Mouse (Mus musculus) midbrain, embryonic 15.5 days (tissue): ENCODE results near the gene Spaar. TPM values are rescaled to one million over a fixed set of nuclear protein-coding genes. Genes with fewer than 3 reads are reported as not detected.
"Not testable (repeated sequence)": the region's sequence is repeated elsewhere in the genome, so short reads cannot be mapped to it uniquely, and the experiment has no call there.

Source experiments
- ATAC-seq: fragments of 200-750 bp; cut with Nextera tagmentation; replicated peaks from 2 replicates; pipeline ENCODE4 v1.8.0; 2017; ENCODE audit warnings: moderate TSS enrichment
- H3K27ac ChIP-seq: fragments of 300-500 bp; sonication (generic); 2 replicates; pipeline ENCODE4 v1.5.1; 2015; ENCODE audit warnings: mild to moderate bottlenecking, inconsistent platforms
- H3K27me3 ChIP-seq: fragments of 300-500 bp; sonication (generic); replicated peaks from 2 replicates; pipeline ENCODE4 v1.6.1; 2015; ENCODE audit warnings: inconsistent platforms
- H3K36me3 ChIP-seq: fragments of 300-500 bp; sonication (generic); replicated peaks from 2 replicates; pipeline ENCODE4 v1.6.1; 2015; ENCODE audit warnings: inconsistent platforms
- H3K4me1 ChIP-seq: fragments of 300-500 bp; sonication (generic); 2 replicates; pipeline ENCODE4 v1.6.1; 2015; ENCODE audit warnings: inconsistent platforms
- H3K4me2 ChIP-seq: fragments of 300-500 bp; sonication (generic); 2 replicates; pipeline ENCODE4 v1.6.1; 2015; ENCODE audit warnings: inconsistent platforms, mild to moderate bottlenecking, moderate library complexity
- H3K4me3 ChIP-seq: fragments of 300-500 bp; sonication (generic); 2 replicates; pipeline ENCODE4 v1.5.1; 2015; ENCODE audit warnings: mild to moderate bottlenecking, inconsistent platforms
- H3K9ac ChIP-seq: fragments of 300-500 bp; sonication (generic); 2 replicates; pipeline ENCODE4 v1.6.1; 2015; ENCODE audit warnings: mild to moderate bottlenecking, inconsistent platforms
- H3K9me3 ChIP-seq: fragments of 300-500 bp; sonication (generic); 2 replicates; pipeline ENCODE4 v1.6.1; 2016; ENCODE audit warnings: inconsistent platforms
- WGBS: fragments of 180-500 bp; shearing (Covaris S2); methylation state at CpG from one replicate; pipeline ENCODE4 v1.1.7; 2015; ENCODE audit warnings: mixed read lengths; 5-methylcytosine and 5-hydroxymethylcytosine counted together
- polyA plus RNA-seq: library from polyadenylated mRNA; unstranded; fragments of >200 nt; fragmentation: Nextera tagmentation; extraction: Ambion mirVana; gene quantifications from 2 replicates; pipeline ENCODE4 v1.2.1, GENCODE M21; 2015

The Spaar gene
- polyA plus RNA-seq, 1 experiment from 2014 or later: not detected

DNA sequence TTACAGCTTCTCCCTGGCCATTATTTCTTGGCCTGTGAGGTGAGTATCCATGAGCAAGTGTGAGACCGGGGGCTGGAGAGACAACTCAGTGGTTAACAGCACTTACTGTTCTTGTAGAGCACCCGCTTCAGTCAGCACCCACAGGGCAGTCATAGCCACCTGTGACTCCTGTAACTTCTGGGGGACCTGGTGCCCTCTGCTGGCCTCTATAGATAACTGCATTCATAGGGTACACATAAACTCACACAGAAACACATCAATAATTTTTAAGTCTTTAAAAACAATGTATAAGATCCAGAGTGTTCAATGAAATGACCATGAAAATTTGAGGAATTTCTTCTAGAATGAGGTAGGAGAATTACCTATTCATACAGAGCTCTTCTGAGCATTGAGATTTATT, 39.5 kb downstream of the Spaar start:
- WGBS: 96% methylated on average over 2 of the region's 2 CpGs
- no peaks in the 10 kb centered on the region for H3K27me3 ChIP-seq
- H3K9ac ChIP-seq: no peak overlapping the region
- no peaks in the 10 kb centered on the region for H3K36me3 ChIP-seq
- no peak overlapping the region for H3K4me2 ChIP-seq
- no peak for ATAC-seq
- H3K4me1 ChIP-seq: no peaks in the 10 kb centered on the region
- H3K4me3 ChIP-seq: no peak overlapping the region
- no peaks in the 10 kb centered on the region for H3K9me3 ChIP-seq
- no peak overlapping the region for H3K27ac ChIP-seq

DNA sequence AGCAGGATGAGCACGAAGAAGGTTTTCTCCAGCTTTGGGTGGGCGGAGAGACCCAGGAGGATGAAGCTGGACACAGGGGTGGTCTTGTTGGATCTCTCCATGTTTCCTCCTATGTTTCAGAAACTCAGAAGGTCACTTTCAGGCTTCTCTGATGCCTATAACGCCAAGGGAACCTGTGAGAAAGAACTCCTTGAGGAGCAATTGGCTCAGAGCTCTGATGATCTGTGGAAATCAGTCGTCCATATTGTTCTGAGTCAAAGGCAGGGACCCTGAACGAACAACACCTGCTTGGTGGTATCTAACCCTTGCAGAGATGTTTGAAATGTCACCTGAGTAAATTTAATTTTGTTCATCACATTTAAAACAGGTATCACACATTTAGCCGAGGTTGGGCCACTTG, 41.1 kb downstream of the Spaar start, which contains the start of gene Olfr159:
Gene Olfr159 (minus strand): TSS at position 101 of the 400 bp plus-strand sequence.
- Histone ChIP-seq H3K27ac (no peak within 1 kb of the TSS), H3K9me3 (no peaks in the 10 kb centered on the region), H3K4me1 (no peaks in the 10 kb centered on the region), H3K4me3 (no peak within 1 kb of the TSS), H3K36me3 (no peaks in the 10 kb centered on the region), H3K27me3 (no peaks in the 10 kb centered on the region), H3K9ac (no peak within 1 kb of the TSS), H3K4me2 (no peak within 1 kb of the TSS)
- no peak for ATAC-seq
- 84% methylated on average over 6 of the region's 6 CpGs for WGBS

DNA sequence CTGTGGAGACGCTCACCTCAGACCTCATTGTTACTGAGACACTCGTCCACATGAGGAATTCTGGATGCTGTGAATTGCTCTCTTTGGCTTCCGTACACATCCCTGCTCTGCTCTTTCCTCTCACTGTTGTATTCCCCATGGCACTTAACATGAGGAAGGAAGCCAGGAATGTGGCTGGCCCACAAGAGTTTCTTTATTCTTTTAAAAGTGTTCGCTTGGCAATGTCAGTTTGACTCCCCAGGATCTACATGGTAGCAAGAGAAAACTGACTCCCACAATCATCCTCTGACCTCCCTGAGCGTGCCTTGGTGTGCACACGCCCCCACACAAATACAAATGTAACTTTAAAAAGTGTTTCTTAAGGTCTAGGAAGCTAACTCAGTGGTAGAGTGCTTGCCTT, 41.8 kb downstream of the Spaar start:
- no peaks in the 10 kb centered on the region for H3K36me3 ChIP-seq
- no peaks in the 10 kb centered on the region for H3K27me3 ChIP-seq
- ATAC-seq: no peak
- H3K27ac ChIP-seq: no peak overlapping the region
- no peaks in the 10 kb centered on the region for H3K4me1 ChIP-seq
- no peak overlapping the region for H3K9ac ChIP-seq
- no peaks in the 10 kb centered on the region for H3K9me3 ChIP-seq
- no peak overlapping the region for H3K4me2 ChIP-seq
- 63% methylated on average over 6 of the region's 6 CpGs for WGBS
- no peak overlapping the region for H3K4me3 ChIP-seq

DNA sequence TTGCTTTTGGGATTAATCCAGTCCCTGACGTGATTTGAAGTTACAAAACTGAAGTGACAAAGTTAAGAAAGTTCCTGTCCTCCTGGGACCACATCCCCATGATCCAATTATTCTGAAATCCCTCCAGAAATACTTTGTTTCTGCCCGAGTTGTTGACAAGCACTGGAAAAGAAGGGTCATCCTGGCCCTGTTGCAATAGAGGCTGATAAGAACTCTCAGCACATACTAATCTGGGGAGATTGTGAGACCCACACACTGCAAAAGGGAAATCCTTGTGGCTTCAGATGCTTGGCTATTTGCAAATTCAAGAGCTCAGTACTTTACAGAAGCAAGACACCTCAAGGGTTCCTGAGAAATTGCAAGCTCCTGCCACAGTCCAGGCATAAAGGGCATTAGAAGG, 42.5 kb downstream of the Spaar start:
- Histone ChIP-seq H3K36me3 (no peaks in the 10 kb centered on the region), H3K27ac (no peak overlapping the region), H3K9me3 (no peaks in the 10 kb centered on the region), H3K9ac (no peak overlapping the region), H3K4me3 (no peak overlapping the region), H3K4me1 (no peaks in the 10 kb centered on the region), H3K27me3 (no peaks in the 10 kb centered on the region), H3K4me2 (no peak overlapping the region)
- WGBS: 32% methylated on average over 2 of the region's 2 CpGs
- ATAC-seq: no peak

DNA sequence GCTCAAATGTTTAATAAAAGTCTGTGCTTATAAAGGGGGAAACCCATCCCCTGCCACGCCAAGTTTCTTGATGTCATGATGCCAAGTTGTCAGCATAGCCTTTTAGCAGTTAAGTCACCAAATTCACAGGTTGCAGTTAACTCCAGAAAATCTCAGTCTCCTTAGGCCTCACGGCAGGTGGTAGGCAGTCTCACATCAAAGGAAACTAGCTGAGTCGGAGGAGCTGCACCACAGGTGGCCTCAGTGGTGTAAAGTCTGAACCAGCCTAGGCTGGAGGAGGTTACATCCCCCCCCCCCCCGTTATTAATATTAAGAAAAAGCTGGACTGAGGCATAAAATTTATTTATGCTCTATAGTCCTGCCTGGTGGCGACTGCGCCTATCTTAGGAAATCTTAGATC, 65.5 kb downstream of the Spaar start:
- H3K9me3 ChIP-seq: no peaks in the 10 kb centered on the region
- H3K4me2 ChIP-seq: no peak overlapping the region
- no peak overlapping the region for H3K9ac ChIP-seq
- H3K36me3 ChIP-seq: no peaks in the 10 kb centered on the region
- H3K4me1 ChIP-seq: no peaks in the 10 kb centered on the region
- no peaks in the 10 kb centered on the region for H3K27me3 ChIP-seq
- ATAC-seq: no peak
- H3K27ac ChIP-seq: no peak overlapping the region
- 70% methylated on average over 6 of the region's 6 CpGs for whole genome bisulfite sequencing
- no peak overlapping the region for H3K4me3 ChIP-seq

DNA sequence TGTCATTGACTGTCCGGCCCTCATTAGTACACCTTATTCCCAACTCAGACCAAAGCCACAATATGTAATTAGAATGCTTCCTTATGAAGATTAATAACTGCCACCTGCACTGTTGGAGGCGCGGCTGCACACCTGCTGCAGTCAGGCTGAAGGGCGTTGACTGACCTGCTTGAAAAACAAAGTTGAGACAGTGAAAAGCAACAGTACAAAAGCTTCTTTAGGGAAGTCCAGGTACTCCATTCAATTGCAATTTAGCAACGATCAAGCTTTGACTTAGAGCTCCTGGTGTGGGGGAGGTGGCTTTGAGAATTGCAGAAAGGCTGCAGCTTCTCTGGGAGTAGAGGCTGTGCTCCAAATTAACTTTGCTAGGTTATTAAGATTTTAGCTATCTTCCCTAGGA, 66.0 kb downstream of the Spaar start:
- H3K4me3 ChIP-seq, H3K4me2 ChIP-seq, ATAC-seq: not testable (repeated sequence)

DNA sequence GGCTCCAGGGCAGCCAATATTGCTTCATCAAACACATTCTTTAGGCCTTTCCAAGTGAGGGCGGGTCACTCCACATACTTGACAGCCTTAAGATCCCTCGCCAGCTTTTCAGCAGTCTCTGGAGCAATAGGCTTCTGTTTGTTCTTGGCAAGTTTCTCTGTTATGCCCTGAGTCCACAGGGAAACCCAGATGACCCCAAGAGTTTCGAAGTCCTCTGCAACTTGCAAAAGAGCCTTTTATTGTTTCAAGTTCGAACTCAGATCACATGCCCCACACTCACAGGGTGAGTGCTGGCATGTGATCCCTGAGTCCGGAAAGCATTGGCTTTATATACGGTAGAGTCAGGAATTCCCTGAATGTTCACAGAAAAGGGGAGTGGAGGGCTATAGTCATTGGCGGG, 69.1 kb downstream of the Spaar start:
- H3K9ac ChIP-seq: no peak overlapping the region
- WGBS: 85% methylated on average over 7 of the region's 7 CpGs
- H3K27me3 ChIP-seq: no peaks in the 10 kb centered on the region
- peaks cover 4% of the 10 kb centered on the region; the same call in 1 of the 2 replicates for H3K9me3 ChIP-seq
- no peak for ATAC-seq
- H3K4me3 ChIP-seq: no peak overlapping the region
- H3K4me2 ChIP-seq: no peak overlapping the region
- H3K27ac ChIP-seq: no peak overlapping the region
- no peaks in the 10 kb centered on the region for H3K36me3 ChIP-seq
- no peaks in the 10 kb centered on the region for H3K4me1 ChIP-seq

More for the DNA sequence above, 66.0 kb downstream of the Spaar start:
- not testable (repeated sequence) for H3K9me3 ChIP-seq, H3K27me3 ChIP-seq, H3K4me1 ChIP-seq, H3K27ac ChIP-seq, H3K9ac ChIP-seq, H3K36me3 ChIP-seq
- 91% methylated on average over 5 of the region's 5 CpGs for WGBS

Other genes starting within 250 kb of the Spaar start
- gene Sit1, start 246.3 kb upstream of the Spaar start, polyA plus RNA-seq: not detected in 2 replicates
- 81.4 and 82.8 TPM in 2 replicates for gene Ccdc107, start 237.1 kb upstream of the Spaar start, polyA plus RNA-seq
- gene Arhgef39, start 230.3 kb upstream of the Spaar start, polyA plus RNA-seq: 6.2 and 7.0 TPM in 2 replicates
- gene Car9, start 223.1 kb upstream of the Spaar start, polyA plus RNA-seq: 0.32 and 0.49 TPM in 2 replicates
- 9.8 and 10.7 TPM in 2 replicates for gene Tpm2, start 206.3 kb upstream of the Spaar start, polyA plus RNA-seq
- 82.7 and 94.0 TPM in 2 replicates for gene Creb3, start 167.7 kb upstream of the Spaar start, polyA plus RNA-seq
- 58.8 and 61.0 TPM in 2 replicates for gene Tln1, start 167.3 kb upstream of the Spaar start, polyA plus RNA-seq
- gene Rgp1, start 151.3 kb upstream of the Spaar start, polyA plus RNA-seq: 24.8 and 25.7 TPM in 2 replicates
- 67.9 and 71.0 TPM in 2 replicates for gene Gba2, start 151.2 kb upstream of the Spaar start, polyA plus RNA-seq
- 1.3 and 1.9 TPM in 2 replicates for gene Msmp, start 145.5 kb upstream of the Spaar start, polyA plus RNA-seq
- 12.8 and 16.0 TPM in 2 replicates for gene Npr2, start 98.1 kb upstream of the Spaar start, polyA plus RNA-seq
- 7.7 and 8.9 TPM in 2 replicates for gene Spag8, start 76.4 kb upstream of the Spaar start, polyA plus RNA-seq
- gene Hint2, start 73.6 kb upstream of the Spaar start, polyA plus RNA-seq: 64.9 and 65.5 TPM in 2 replicates
- 15.7 and 17.7 TPM in 2 replicates for gene Tmem8b, start 61.1 kb upstream of the Spaar start, polyA plus RNA-seq
- gene Fam221b, start 60.9 kb upstream of the Spaar start, polyA plus RNA-seq: 1.3 and 1.6 TPM in 2 replicates
- not detected in 2 replicates for gene Olfr70, start 29.2 kb upstream of the Spaar start, polyA plus RNA-seq
- gene Olfr71, start 19.8 kb upstream of the Spaar start, polyA plus RNA-seq: 0.13 TPM in 1 of 2 replicates, not detected in the other
- 0.50 and 0.61 TPM in 2 replicates for gene Hrct1, start 2.8 kb upstream of the Spaar start, polyA plus RNA-seq
- gene Olfr159, start 41.0 kb downstream of the Spaar start, polyA plus RNA-seq: not detected in 2 replicates
- not detected in 2 replicates for gene Olfr156, start 93.9 kb downstream of the Spaar start, polyA plus RNA-seq
- not detected in 2 replicates for gene Olfr157, start 110.2 kb downstream of the Spaar start, polyA plus RNA-seq
- not detected in 2 replicates for gene Olfr155, start 121.5 kb downstream of the Spaar start, polyA plus RNA-seq
- 6.7 and 7.0 TPM in 2 replicates for gene Reck, start 145.5 kb downstream of the Spaar start, polyA plus RNA-seq
- gene Glipr2, start 227.4 kb downstream of the Spaar start, polyA plus RNA-seq: 28.6 and 29.2 TPM in 2 replicates